Mouse (Mus musculus) MEL (cell line): ENCODE results near the gene Mrpl44. TPM values are rescaled to one million over a fixed set of nuclear protein-coding genes. Genes with fewer than 3 reads are reported as not detected.

Source experiments
- DNase-seq: peaks from one replicate; pipeline ENCODE4 v3.0.0; 2011; ENCODE audit warnings: low read depth, low spot score
- H3K27ac ChIP-seq: 2 replicates; pipeline ENCODE4 v1.5.1; 2012; ENCODE audit warnings: low read depth, mild to moderate bottlenecking, control low read depth, low read length, moderate library complexity; ENCODE audit not compliant: control insufficient read depth
- H3K27me3 ChIP-seq, 2 experiments: fragments of 150-350 bp in 1 of 2; sonication (generic) in 1 of 2; 2 replicates each; pipeline ENCODE4 v1.6.1; 2012; ENCODE audit warnings: low read length in 2 of 2, mild to moderate bottlenecking in 2 of 2, improper control_type of control experiment in 1 of 2, moderate library complexity in 1 of 2; ENCODE audit not compliant: insufficient read depth in 2 of 2, control insufficient read depth in 1 of 2
- H3K36me3 ChIP-seq, 2 experiments: 2 replicates each; pipeline ENCODE4 v1.6.1; 2012 to 2014; ENCODE audit warnings: low read length in 2 of 2, improper control_type of control experiment in 1 of 2, inconsistent platforms in 1 of 2, mild to moderate bottlenecking in 1 of 2; ENCODE audit not compliant: insufficient read depth in 2 of 2, control insufficient read depth in 1 of 2
- H3K4me1 ChIP-seq, 2 experiments: fragments of 150-350 bp in 1 of 2; sonication (generic) in 1 of 2; 2 replicates each; pipeline ENCODE4 v1.6.1; 2012; ENCODE audit warnings: low read length in 2 of 2, improper control_type of control experiment in 1 of 2, mild to moderate bottlenecking in 1 of 2; ENCODE audit not compliant: insufficient read depth in 2 of 2, control insufficient read depth in 1 of 2
- H3K4me3 ChIP-seq, 2 experiments: fragments of 150-350 bp in 1 of 2; sonication (generic) in 1 of 2; 2 replicates each; pipeline ENCODE4 v1.5.1; 2012; ENCODE audit warnings: low read depth in 2 of 2, low read length in 2 of 2, mild to moderate bottlenecking in 2 of 2, moderate library complexity in 2 of 2, control low read depth in 1 of 2, improper control_type of control experiment in 1 of 2; ENCODE audit not compliant: control insufficient read depth in 1 of 2, insufficient read depth in 1 of 2
- H3K79me2 ChIP-seq: 2 replicates; pipeline ENCODE4 v1.6.1; 2012; ENCODE audit warnings: mild to moderate bottlenecking, low read length, moderate library complexity; ENCODE audit not compliant: control insufficient read depth, poor library complexity, insufficient read depth
- H3K9ac ChIP-seq: 2 replicates; pipeline ENCODE4 v1.6.1; 2012; ENCODE audit warnings: low read depth, mild to moderate bottlenecking, control low read depth, low read length, moderate library complexity; ENCODE audit not compliant: control insufficient read depth, poor library complexity, severe bottlenecking
- H3K9me3 ChIP-seq: fragments of 150-350 bp; sonication (generic); replicated peaks from 2 replicates; pipeline ENCODE4 v1.6.1; 2012; ENCODE audit warnings: mild to moderate bottlenecking, low read length, improper control_type of control experiment, moderate library complexity; ENCODE audit not compliant: insufficient read depth
- CTCF ChIP-seq, 3 experiments: IDR thresholded peaks in 2 of 3; conservative IDR thresholded peaks in 1 of 3; 2 replicates each; pipeline ENCODE4 v1.5.1; 2011 to 2012; ENCODE audit warnings: low read length in 3 of 3, low read depth in 2 of 3, mild to moderate bottlenecking in 2 of 3, improper control_type of control experiment in 1 of 3, inconsistent platforms in 1 of 3, mixed read lengths in 1 of 3, moderate library complexity in 1 of 3; ENCODE audit not compliant: control insufficient read depth in 1 of 3, insufficient read depth in 1 of 3, poor library complexity in 1 of 3, severe bottlenecking in 1 of 3
- EP300 ChIP-seq, 2 experiments: IDR thresholded peaks; 2 replicates each; pipeline ENCODE4 v1.6.1; 2011; ENCODE audit warnings: improper control_type of control experiment in 2 of 2, low read length in 2 of 2, low read depth in 1 of 2, mild to moderate bottlenecking in 1 of 2
- HCFC1 ChIP-seq: IDR thresholded peaks from 2 replicates; pipeline ENCODE4 v1.6.1; 2012; ENCODE audit warnings: low read depth, mild to moderate bottlenecking, inconsistent platforms, low read length, improper control_type of control experiment, moderate library complexity
- JUND ChIP-seq: IDR thresholded peaks from 2 replicates; pipeline ENCODE4 v1.6.1; 2011; ENCODE audit warnings: low read depth, mild to moderate bottlenecking, improper control_type of control experiment, low read length
- MAFK ChIP-seq: IDR thresholded peaks from 2 replicates; pipeline ENCODE4 v1.6.1; 2011; ENCODE audit warnings: low read depth, mild to moderate bottlenecking, low read length, improper control_type of control experiment, borderline replicate concordance
- MAX ChIP-seq: IDR thresholded peaks from 2 replicates; pipeline ENCODE4 v1.6.1; 2011; ENCODE audit warnings: low read length, improper control_type of control experiment
- MXI1 ChIP-seq: IDR thresholded peaks from 2 replicates; pipeline ENCODE4 v1.6.1; 2011; ENCODE audit warnings: mild to moderate bottlenecking, low read depth, low read length, improper control_type of control experiment
- MYB ChIP-seq: IDR thresholded peaks from 2 replicates; pipeline ENCODE4 v1.6.1; 2011; ENCODE audit warnings: mild to moderate bottlenecking, low read depth, low read length, improper control_type of control experiment
- NRF1 ChIP-seq: IDR thresholded peaks from 2 replicates; pipeline ENCODE4 v1.6.1; 2014; ENCODE audit warnings: low read depth, mild to moderate bottlenecking, inconsistent platforms, low read length, improper control_type of control experiment, moderate library complexity; ENCODE audit not compliant: poor library complexity, insufficient read depth, severe bottlenecking
- SIN3A ChIP-seq: IDR thresholded peaks from 2 replicates; pipeline ENCODE4 v1.6.1; 2012; ENCODE audit warnings: low read length, improper control_type of control experiment, inconsistent platforms
- SMC3 ChIP-seq: IDR thresholded peaks from 2 replicates; pipeline ENCODE4 v1.6.1; 2011; ENCODE audit warnings: low read depth, low read length, improper control_type of control experiment
- TAL1 ChIP-seq: IDR thresholded peaks from 2 replicates; pipeline ENCODE4 v1.6.1; 2012; ENCODE audit warnings: mild to moderate bottlenecking, inconsistent platforms, low read length, moderate library complexity, mixed read lengths
- TCF12 ChIP-seq: IDR thresholded peaks from 2 replicates; pipeline ENCODE4 v1.6.1; 2014; ENCODE audit warnings: low read depth, mild to moderate bottlenecking, inconsistent platforms, low read length, improper control_type of control experiment, moderate library complexity
- USF1 ChIP-seq: IDR thresholded peaks from 2 replicates; pipeline ENCODE4 v1.6.1; 2014; ENCODE audit warnings: low read depth, mild to moderate bottlenecking, inconsistent platforms, low read length, improper control_type of control experiment, moderate library complexity
- USF2 ChIP-seq, 2 experiments: IDR thresholded peaks; 2 replicates each; pipeline ENCODE4 v1.6.1; 2011 to 2012; ENCODE audit warnings: improper control_type of control experiment in 2 of 2, low read length in 2 of 2, borderline replicate concordance in 1 of 2, inconsistent platforms in 1 of 2, low read depth in 1 of 2, mild to moderate bottlenecking in 1 of 2; ENCODE audit not compliant: insufficient read depth in 1 of 2
- ZMIZ1 ChIP-seq: IDR thresholded peaks from 2 replicates; pipeline ENCODE4 v1.6.1; 2012; ENCODE audit warnings: low read depth, mild to moderate bottlenecking, inconsistent platforms, low read length, improper control_type of control experiment, moderate library complexity
- ZNF384 ChIP-seq: IDR thresholded peaks from 2 replicates; pipeline ENCODE4 v1.6.1; 2012; ENCODE audit warnings: low read depth, mild to moderate bottlenecking, inconsistent platforms, low read length, improper control_type of control experiment
- polyA plus RNA-seq, 2 experiments: library from polyadenylated mRNA; stranded (reverse) in 1 of 2; unstranded in 1 of 2; fragments of >175 nt in 1 of 2; fragments of >200 nt in 1 of 2; gene quantifications; 2 replicates each; pipeline versions ENCODE4 v1.2.1 to v1.2.4; 2012; ENCODE audit warnings: low replicate concordance in 2 of 2, low read depth in 1 of 2; ENCODE audit not compliant: insufficient read length in 2 of 2, insufficient read depth in 1 of 2, missing spikeins in 1 of 2
- total RNA-seq: library from RNA; depleted of rRNA; stranded (reverse); fragments of 300-350 nt; gene quantifications from 2 replicates; pipeline ENCODE4 v1.2.3, GENCODE M21; 2012

Gene Mrpl44
- total and polyA plus RNA-seq, 3 experiments = 52.6 to 63.2 TPM; not detected in 1

GRCm38 (mm10) chr1:79819296-79819879 is 43.6 kb downstream of the Mrpl44 start:
- Histone ChIP-seq H3K36me3 (no peaks in the 10 kb centered on the region; a peak in 1 of 4 replicates), H3K79me2 (no peaks in the 10 kb centered on the region), H3K9me3 (no peaks in the 10 kb centered on the region), H3K4me3 (no peak overlapping the region), H3K27ac (no peak overlapping the region), H3K4me1 (peaks cover 0 to 5% of the 10 kb centered on the region in 2 experiments; a peak in 1 of 4 replicates), H3K27me3 (no peaks in the 10 kb centered on the region), H3K9ac (no peak overlapping the region)
- TF ChIP-seq MAFK = no peak
- no peak for DNase-seq

- no peak for TF ChIP-seq SIN3A
- no peak for TF ChIP-seq HCFC1
- TF ChIP-seq ZNF384 = no peak
- TF ChIP-seq MAFK = no peak
- TF ChIP-seq TAL1 = no peak
- TF ChIP-seq CTCF (IDR thresholded peaks at IDR 0.05 in 2 of 3, conservative IDR thresholded peaks at IDR 0.05 in 1 of 3; ENCODE audit: control insufficient read depth in 1 of 3, insufficient read depth in 1 of 3, low read depth in 2 of 3, low read length in 3 of 3, poor library complexity in 1 of 3, severe bottlenecking in 1 of 3) = no peak
- no peak for TF ChIP-seq JUND
- TF ChIP-seq USF2 (IDR thresholded peaks at IDR 0.05; ENCODE audit: borderline replicate concordance in 1 of 2, insufficient read depth in 1 of 2, low read depth in 1 of 2, low read length in 2 of 2) = no peak
- TF ChIP-seq USF1 = no peak
- no peak for TF ChIP-seq MAX
- no peak for TF ChIP-seq MXI1
- no peak for TF ChIP-seq ZMIZ1
- TF ChIP-seq EP300 (IDR thresholded peaks at IDR 0.05; ENCODE audit: low read depth in 1 of 2, low read length in 2 of 2) = no peak
- TF ChIP-seq NRF1 = no peak
- TF ChIP-seq SMC3 = no peak
- TF ChIP-seq MYB = no peak
- no peak for TF ChIP-seq TCF12
- TF ChIP-seq, all 39 proteins: peak for 0
- no peak for DNase-seq
Observed at GRCm38 (mm10) chr1:79822806-79823525, 47.1 kb downstream of the Mrpl44 start.

More at GRCm38 (mm10) chr1:79822806-79823525, 47.1 kb downstream of the Mrpl44 start:
- H3K4me3 ChIP-seq = no peak overlapping the region
- no peak overlapping the region for H3K9ac ChIP-seq
- H3K4me1 ChIP-seq = peaks cover 0 to 7% of the 10 kb centered on the region in 2 experiments; a peak in 1 of 4 replicates
- H3K79me2 ChIP-seq = no peaks in the 10 kb centered on the region
- H3K27me3 ChIP-seq = no peaks in the 10 kb centered on the region
- H3K27ac ChIP-seq = no peak overlapping the region
- no peaks in the 10 kb centered on the region; a peak in 1 of 4 replicates for H3K36me3 ChIP-seq
- no peaks in the 10 kb centered on the region for H3K9me3 ChIP-seq
